Mouse (Mus musculus): ENCODE measurements around the gene Mipep. TPM values are rescaled to one million over a fixed set of nuclear protein-coding genes. Genes with fewer than 3 reads are reported as not detected.

Mipep gene
- total and polyA plus RNA-seq, 2 experiments from 2014 or later: 17.1 to 32.1 TPM

GRCm38 (mm10) chr14:60743681-60744080 is 40.7 kb upstream of the Mipep start:
- 80% methylated on average over 8 of the region's 9 CpGs for WGBS
- no peak overlapping the region for H3K4me3 ChIP-seq (ENCODE audit: low read depth, low read length)
- no peak overlapping the region for H3K9ac ChIP-seq (replicated peaks; ENCODE audit: low read length, poor library complexity, severe bottlenecking)
- peaks cover 6% of the 10 kb centered on the region; the same call in 1 of the 2 replicates for H3K36me3 ChIP-seq (ENCODE audit: insufficient read depth, low read length)
- H3K4me1 ChIP-seq (ENCODE audit: insufficient read depth, low read length): no peaks in the 10 kb centered on the region
- DNase-seq (ENCODE audit: low spot score) (no peak), ATAC-seq (ENCODE audit: low FRiP score) (no peak)
- H3K27ac ChIP-seq (ENCODE audit: low read depth, low read length): no peak overlapping the region
- TF ChIP-seq CTCF (IDR thresholded peaks at IDR 0.05): no peak
- H3K9me3 ChIP-seq (ENCODE audit: low read length): no peaks in the 10 kb centered on the region
- no peak overlapping the region for H3K4me2 ChIP-seq (ENCODE audit: low read depth, low read length, poor library complexity, severe bottlenecking)
- H3K27me3 ChIP-seq (ENCODE audit: insufficient read depth, low read length): no peaks in the 10 kb centered on the region

- H3K36me3 ChIP-seq (ENCODE audit: insufficient read depth, low read length): peaks cover 6% of the 10 kb centered on the region; the same call in 1 of the 2 replicates
- H3K9ac ChIP-seq (replicated peaks; ENCODE audit: low read length, poor library complexity, severe bottlenecking): no peak overlapping the region
- H3K27me3 ChIP-seq (ENCODE audit: insufficient read depth, low read length): no peaks in the 10 kb centered on the region
- no peak overlapping the region for H3K4me2 ChIP-seq (ENCODE audit: low read depth, low read length, poor library complexity, severe bottlenecking)
- no peaks in the 10 kb centered on the region for H3K9me3 ChIP-seq (ENCODE audit: low read length)
- ATAC-seq (ENCODE audit: low FRiP score) (no peak), DNase-seq (ENCODE audit: low spot score) (no peak)
- H3K4me3 ChIP-seq (ENCODE audit: low read depth, low read length): no peak overlapping the region
- H3K27ac ChIP-seq (ENCODE audit: low read depth, low read length): no peak overlapping the region
- no peaks in the 10 kb centered on the region for H3K4me1 ChIP-seq (ENCODE audit: insufficient read depth, low read length)
- 89% methylated on average over 6 of the region's 6 CpGs for WGBS
- no peak for TF ChIP-seq CTCF (IDR thresholded peaks at IDR 0.05)
Observed at GRCm38 (mm10) chr14:60745201-60745600, 39.2 kb upstream of the Mipep start.

GRCm38 (mm10) chr14:60746141-60746540 is 38.2 kb upstream of the Mipep start:
- DNase-seq (ENCODE audit: low spot score) (no peak), ATAC-seq (ENCODE audit: low FRiP score) (no peak)
- 97% methylated on average over 10 of the region's 10 CpGs for WGBS
- no peak overlapping the region for H3K4me3 ChIP-seq (ENCODE audit: low read depth, low read length)
- H3K4me1 ChIP-seq (ENCODE audit: insufficient read depth, low read length): no peaks in the 10 kb centered on the region
- no peaks in the 10 kb centered on the region for H3K9me3 ChIP-seq (ENCODE audit: low read length)
- no peak for TF ChIP-seq CTCF (IDR thresholded peaks at IDR 0.05)
- no peak overlapping the region for H3K4me2 ChIP-seq (ENCODE audit: low read depth, low read length, poor library complexity, severe bottlenecking)
- H3K27me3 ChIP-seq (ENCODE audit: insufficient read depth, low read length): no peaks in the 10 kb centered on the region
- H3K27ac ChIP-seq (ENCODE audit: low read depth, low read length): no peak overlapping the region
- no peak overlapping the region for H3K9ac ChIP-seq (replicated peaks; ENCODE audit: low read length, poor library complexity, severe bottlenecking)
- peaks cover 6% of the 10 kb centered on the region; the same call in 1 of the 2 replicates for H3K36me3 ChIP-seq (ENCODE audit: insufficient read depth, low read length)

GRCm38 (mm10) chr14:60747154-60747870 is 37.1 kb upstream of the Mipep start:
- no peaks in the 10 kb centered on the region for H3K4me1 ChIP-seq (ENCODE audit: insufficient read depth, low read length)
- no peak for TF ChIP-seq CTCF (IDR thresholded peaks at IDR 0.05)
- H3K27me3 ChIP-seq (ENCODE audit: insufficient read depth, low read length): no peaks in the 10 kb centered on the region
- H3K4me3 ChIP-seq (ENCODE audit: low read depth, low read length): no peak overlapping the region
- H3K36me3 ChIP-seq (ENCODE audit: insufficient read depth, low read length): peaks cover 6% of the 10 kb centered on the region; the same call in 1 of the 2 replicates
- DNase-seq (ENCODE audit: low spot score) (no peak), ATAC-seq (ENCODE audit: low FRiP score) (no peak)
- no peaks in the 10 kb centered on the region for H3K9me3 ChIP-seq (ENCODE audit: low read length)
- H3K4me2 ChIP-seq (ENCODE audit: low read depth, low read length, poor library complexity, severe bottlenecking): no peak overlapping the region
- 94% methylated on average over 21 of the region's 21 CpGs for WGBS
- H3K27ac ChIP-seq (ENCODE audit: low read depth, low read length): no peak overlapping the region
- H3K9ac ChIP-seq (replicated peaks; ENCODE audit: low read length, poor library complexity, severe bottlenecking): no peak overlapping the region

- Histone ChIP-seq H3K4me1 (ENCODE audit: insufficient read depth, low read length) (no peaks in the 10 kb centered on the region), H3K36me3 (ENCODE audit: insufficient read depth, low read length) (peaks cover 6% of the 10 kb centered on the region; the same call in 1 of the 2 replicates), H3K9me3 (ENCODE audit: low read length) (no peaks in the 10 kb centered on the region), H3K4me2 (ENCODE audit: low read depth, low read length, poor library complexity, severe bottlenecking) (no peak overlapping the region), H3K4me3 (ENCODE audit: low read depth, low read length) (no peak overlapping the region), H3K9ac (replicated peaks; ENCODE audit: low read length, poor library complexity, severe bottlenecking) (no peak overlapping the region), H3K27me3 (ENCODE audit: insufficient read depth, low read length) (no peaks in the 10 kb centered on the region), H3K27ac (ENCODE audit: low read depth, low read length) (no peak overlapping the region)
- no peak for ATAC-seq (ENCODE audit: low FRiP score)
- no peak for TF ChIP-seq CTCF (IDR thresholded peaks at IDR 0.05)
- DNase-seq (ENCODE audit: low spot score): no peak
- 92% methylated on average over 12 of the region's 12 CpGs for WGBS
Observed at GRCm38 (mm10) chr14:60749880-60750279, 34.5 kb upstream of the Mipep start.

GRCm38 (mm10) chr14:60751581-60751980 is 32.8 kb upstream of the Mipep start:
- H3K4me3 ChIP-seq (ENCODE audit: low read depth, low read length): no peak overlapping the region
- no peak for DNase-seq (ENCODE audit: low spot score)
- no peaks in the 10 kb centered on the region for H3K27me3 ChIP-seq (ENCODE audit: insufficient read depth, low read length)
- no peaks in the 10 kb centered on the region for H3K9me3 ChIP-seq (ENCODE audit: low read length)
- no peak overlapping the region for H3K4me2 ChIP-seq (ENCODE audit: low read depth, low read length, poor library complexity, severe bottlenecking)
- no peaks in the 10 kb centered on the region for H3K4me1 ChIP-seq (ENCODE audit: insufficient read depth, low read length)
- ATAC-seq (ENCODE audit: low FRiP score): no peak
- H3K27ac ChIP-seq (ENCODE audit: low read depth, low read length): no peak overlapping the region
- no peak overlapping the region for H3K9ac ChIP-seq (replicated peaks; ENCODE audit: low read length, poor library complexity, severe bottlenecking)
- 94% methylated on average over 16 of the region's 16 CpGs for WGBS
- TF ChIP-seq CTCF (IDR thresholded peaks at IDR 0.05): no peak
- H3K36me3 ChIP-seq (ENCODE audit: insufficient read depth, low read length): peaks cover 6% of the 10 kb centered on the region; the same call in 1 of the 2 replicates

Data from midbrain, postnatal 0 days (tissue).